Mouse (Mus musculus) C2C12 (cell line): ENCODE results near the gene Dbr1. TPM values are rescaled to one million over a fixed set of nuclear protein-coding genes. Genes with fewer than 3 reads are reported as not detected.

Experiments
- H3K27me3 ChIP-seq: one replicate; pipeline ENCODE4 v1.6.1; 2011; ENCODE audit not compliant: control insufficient read depth, insufficient read depth, insufficient read length
- H3K36me3 ChIP-seq: one replicate; pipeline ENCODE4 v1.6.1; 2011; ENCODE audit not compliant: control insufficient read depth, insufficient read depth
- H3K4me3 ChIP-seq: one replicate; pipeline ENCODE4 v1.5.1; 2011; ENCODE audit warnings: mild to moderate bottlenecking, control low read depth; ENCODE audit not compliant: poor library complexity, insufficient read depth, severe bottlenecking
- H3K79me2 ChIP-seq: one replicate; pipeline ENCODE4 v1.6.1; 2011; ENCODE audit not compliant: control insufficient read depth, insufficient read depth
- H3K79me3 ChIP-seq: one replicate; pipeline ENCODE4 v1.6.1; 2011; ENCODE audit warnings: low read depth, control low read depth
- H3ac ChIP-seq: one replicate; pipeline ENCODE3; 2011; ENCODE audit warnings: low read depth; ENCODE audit not compliant: control insufficient read depth, insufficient read length
- CEBPB ChIP-seq: IDR thresholded peaks from one replicate; pipeline ENCODE4 v1.6.1; 2011; ENCODE audit warnings: low read depth, mild to moderate bottlenecking, control low read depth, moderate library complexity
- CTCF ChIP-seq: IDR thresholded peaks from one replicate; pipeline ENCODE4 v1.5.1; 2011; ENCODE audit not compliant: control insufficient read depth, insufficient read depth, insufficient read length
- FOSL1 ChIP-seq: IDR thresholded peaks from one replicate; pipeline ENCODE4 v1.8.0; 2011; ENCODE audit warnings: mild to moderate bottlenecking, low read length; ENCODE audit not compliant: poor library complexity, insufficient read depth, severe bottlenecking
- MAX ChIP-seq: IDR thresholded peaks from one replicate; pipeline ENCODE4 v1.6.1; 2011; ENCODE audit warnings: mild to moderate bottlenecking, control low read depth
- MYOD1 ChIP-seq: IDR thresholded peaks from one replicate; pipeline ENCODE4 v1.6.1; 2011; ENCODE audit warnings: low read depth; ENCODE audit not compliant: control insufficient read depth, insufficient read length
- MYOG ChIP-seq: IDR thresholded peaks from one replicate; pipeline ENCODE4 v1.6.1; 2011; ENCODE audit not compliant: control insufficient read depth, insufficient read length; ENCODE audit errors: extremely low read depth
- USF1 ChIP-seq: IDR thresholded peaks from one replicate; pipeline ENCODE4 v1.6.1; 2011; ENCODE audit warnings: low read depth, mild to moderate bottlenecking, control low read depth, moderate library complexity
- polyA plus RNA-seq: library from polyadenylated mRNA; unstranded; fragments of >200 nt; fragmentation: generic; extraction: Trizol; gene quantifications from one replicate; pipeline ENCODE4 v1.2.1, GENCODE M21; 2012; ENCODE audit warnings: missing spikeins

Gene Dbr1
- polyA plus RNA-seq, 1 experiment = 13.8 TPM

- TF ChIP-seq MYOD1 = no peak
- TF ChIP-seq FOSL1 = no peak
- TF ChIP-seq USF1 = no peak
- TF ChIP-seq MAX = no peak
- TF ChIP-seq CEBPB = no peak
- no peak for TF ChIP-seq CTCF
- TF ChIP-seq MYOG = no peak
- H3K27me3 ChIP-seq = no peaks in the 10 kb centered on the region
These were observed 44.6 kb downstream of the Dbr1 start for GRCm38 (mm10) chr9:99620196-99620595.

GRCm38 (mm10) chr9:99622034-99622433, 46.4 kb downstream of the Dbr1 start:
- no peaks in the 10 kb centered on the region for H3K79me2 ChIP-seq
- H3K4me3 ChIP-seq = no peak overlapping the region
- no peaks in the 10 kb centered on the region for H3K36me3 ChIP-seq
- H3K79me3 ChIP-seq = no peaks in the 10 kb centered on the region
- TF ChIP-seq CEBPB = no peak
- no peak for TF ChIP-seq CTCF
- TF ChIP-seq MAX = no peak
- TF ChIP-seq MYOG = no peak
- TF ChIP-seq FOSL1 = no peak
- TF ChIP-seq USF1 = no peak
- no peak for TF ChIP-seq MYOD1
- no peaks in the 10 kb centered on the region for H3K27me3 ChIP-seq
- H3ac ChIP-seq = no peak overlapping the region

More at GRCm38 (mm10) chr9:99620196-99620595, 44.6 kb downstream of the Dbr1 start:
- Histone ChIP-seq H3K79me2 (no peaks in the 10 kb centered on the region), H3K79me3 (no peaks in the 10 kb centered on the region), H3K36me3 (no peaks in the 10 kb centered on the region), H3K4me3 (no peak overlapping the region), H3ac (no peak overlapping the region)

- Histone ChIP-seq H3K27me3 (no peaks in the 10 kb centered on the region), H3K36me3 (no peaks in the 10 kb centered on the region), H3K4me3 (no peak overlapping the region), H3ac (no peak overlapping the region), H3K79me3 (no peaks in the 10 kb centered on the region), H3K79me2 (no peaks in the 10 kb centered on the region)
- TF ChIP-seq MYOD1 (no peak), FOSL1 (no peak), MAX (no peak), CEBPB (no peak), MYOG (no peak), CTCF (no peak), USF1 (no peak)
These were observed 47.4 kb downstream of the Dbr1 start for GRCm38 (mm10) chr9:99622966-99623365.

GRCm38 (mm10) chr9:99624117-99624516, 48.5 kb downstream of the Dbr1 start:
- Histone ChIP-seq H3K79me3 (no peaks in the 10 kb centered on the region), H3K36me3 (no peaks in the 10 kb centered on the region), H3K27me3 (no peaks in the 10 kb centered on the region), H3ac (no peak overlapping the region), H3K4me3 (no peak overlapping the region), H3K79me2 (peaks cover 3% of the 10 kb centered on the region)
- no peak for TF ChIP-seq MYOD1
- TF ChIP-seq USF1 = no peak
- TF ChIP-seq CTCF = no peak
- TF ChIP-seq FOSL1 = no peak
- TF ChIP-seq MAX = no peak
- TF ChIP-seq CEBPB = no peak
- no peak for TF ChIP-seq MYOG

- TF ChIP-seq USF1 (no peak), MAX (no peak), FOSL1 (no peak), MYOG (no peak), CTCF (no peak), MYOD1 (no peak), CEBPB (no peak)
- Histone ChIP-seq H3K27me3 (no peaks in the 10 kb centered on the region), H3K4me3 (no peak overlapping the region), H3K79me2 (peaks cover 48% of the 10 kb centered on the region), H3K36me3 (peaks cover 5% of the 10 kb centered on the region), H3ac (no peak overlapping the region), H3K79me3 (peaks cover 32% of the 10 kb centered on the region)
These were observed 53.0 kb downstream of the Dbr1 start for GRCm38 (mm10) chr9:99628581-99628980.
